Mouse (Mus musculus) layer of hippocampus, adult 9-10 months (tissue): ENCODE measurements around the gene 1700024G13Rik.
"Not testable (repeated sequence)": the region's sequence is repeated elsewhere in the genome, so short reads cannot be mapped to it uniquely, and the experiment has no call there.

ENCODE experiments used
- DNase-seq: peaks from one replicate; pipeline ENCODE4 v3.0.0; 2022; ENCODE audit warnings: low spot score

Gene 1700024G13Rik

GRCm38 (mm10) chr14:32388196-32388595, at the start of gene 1700024G13Rik:
Gene 1700024G13Rik (minus strand): TSS chr14:32388391.
- DNase-seq: no peak

DNA sequence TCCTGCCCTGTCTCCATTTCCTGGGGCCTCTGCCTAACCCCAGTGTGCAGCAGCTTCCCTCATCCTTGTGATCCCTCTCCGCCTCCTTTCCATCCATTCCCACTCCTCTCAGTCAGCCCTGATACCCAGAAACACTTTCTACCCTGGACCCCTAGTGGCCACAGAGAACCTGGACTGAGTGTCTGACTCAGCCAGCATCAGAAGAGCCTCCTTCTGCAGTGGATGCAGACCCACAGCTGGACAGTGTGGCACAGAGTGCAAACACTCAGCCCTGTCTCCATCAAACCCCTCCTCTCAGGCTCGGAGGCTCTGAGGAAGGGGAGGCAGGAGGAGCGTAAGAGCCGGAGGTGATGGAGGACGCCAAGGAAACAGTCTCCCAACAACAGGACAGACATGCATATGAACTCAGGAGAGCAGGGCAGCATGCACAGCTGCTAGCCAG, 49.2 kb upstream of the 1700024G13Rik start:
- no peak for DNase-seq

GRCm38 (mm10) chr14:32429030-32429602, 40.9 kb upstream of the 1700024G13Rik start:
- DNase-seq: no peak

- no peak for DNase-seq
These were observed 35.8 kb upstream of the 1700024G13Rik start for GRCm38 (mm10) chr14:32423946-32424345.

GRCm38 (mm10) chr14:32418747-32419146, 30.6 kb upstream of the 1700024G13Rik start:
- no peak for DNase-seq

DNA sequence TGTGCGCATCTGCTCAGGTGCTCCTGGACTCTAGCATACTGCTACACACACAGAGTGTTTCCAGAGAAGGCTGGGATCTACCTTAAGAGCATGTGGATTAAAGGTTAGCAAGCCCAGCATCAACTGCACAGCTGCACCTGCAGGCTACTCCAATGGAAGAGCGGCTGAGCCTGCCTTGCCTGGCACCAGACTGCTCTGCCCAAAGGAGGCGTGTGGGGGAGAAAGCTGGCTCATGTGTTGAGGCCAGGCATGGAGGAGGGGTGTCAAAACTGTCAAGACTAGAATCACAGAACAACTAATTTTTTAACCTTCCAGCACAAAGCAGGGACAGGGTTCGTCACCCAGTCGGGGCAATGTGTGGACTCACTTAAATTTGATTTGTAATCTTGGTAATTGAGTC, 23.9 kb upstream of the 1700024G13Rik start:
- DNase-seq: no peak

- DNase-seq: no peak
These were observed 21.9 kb upstream of the 1700024G13Rik start for GRCm38 (mm10) chr14:32410084-32410483.

DNA sequence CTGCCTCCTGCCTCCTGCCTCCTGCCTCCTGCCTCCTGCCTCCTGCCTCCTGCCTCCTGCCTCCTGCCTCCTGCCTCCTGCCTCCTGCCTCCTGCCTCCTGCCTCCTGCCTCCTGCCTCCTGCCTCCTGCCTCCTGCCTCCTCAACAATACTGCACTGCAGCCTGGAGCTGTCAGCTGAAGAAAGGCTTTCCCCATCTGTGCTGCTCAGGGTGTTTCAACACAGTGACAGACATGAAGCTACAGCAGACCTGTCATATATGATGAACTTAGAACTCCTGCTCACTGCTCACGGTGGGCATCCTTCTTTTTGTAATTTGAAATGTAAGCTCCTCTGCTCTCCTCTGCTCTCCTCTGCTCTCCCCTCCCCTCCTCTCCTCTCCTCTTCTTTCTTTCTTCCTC, 17.2 kb upstream of the 1700024G13Rik start:
- not testable (repeated sequence) for DNase-seq

- no peak for DNase-seq
These were observed 6.6 kb downstream of the 1700024G13Rik start for GRCm38 (mm10) chr14:32381619-32382018.

DNA sequence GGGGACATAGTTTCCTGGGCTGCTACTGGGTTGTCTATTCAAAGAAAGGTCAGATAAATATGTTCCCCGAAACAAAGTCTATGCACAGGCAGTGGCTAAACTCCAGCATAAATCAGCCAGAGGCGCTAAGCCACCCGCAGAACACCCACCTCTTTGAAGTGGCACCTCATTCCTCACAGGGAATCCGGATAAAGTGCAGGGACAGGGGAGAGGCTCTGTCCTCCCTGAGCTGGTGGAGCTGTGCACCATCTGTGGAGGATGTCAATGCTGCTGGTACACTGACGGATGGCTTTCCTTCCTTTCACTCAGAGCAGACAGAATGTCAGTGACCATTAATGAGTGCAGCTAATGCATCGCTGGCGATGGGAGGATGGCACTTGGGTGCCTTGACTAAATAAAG, 7.1 kb downstream of the 1700024G13Rik start:
- peak; percentile 2 for DNase-seq

GRCm38 (mm10) chr14:32380099-32380480, 8.1 kb downstream of the 1700024G13Rik start:
- no peak for DNase-seq

GRCm38 (mm10) chr14:32379395-32380098, 8.6 kb downstream of the 1700024G13Rik start:
- no peak for DNase-seq

- no peak for DNase-seq
These were observed 15.7 kb downstream of the 1700024G13Rik start for GRCm38 (mm10) chr14:32372510-32372909.

DNA sequence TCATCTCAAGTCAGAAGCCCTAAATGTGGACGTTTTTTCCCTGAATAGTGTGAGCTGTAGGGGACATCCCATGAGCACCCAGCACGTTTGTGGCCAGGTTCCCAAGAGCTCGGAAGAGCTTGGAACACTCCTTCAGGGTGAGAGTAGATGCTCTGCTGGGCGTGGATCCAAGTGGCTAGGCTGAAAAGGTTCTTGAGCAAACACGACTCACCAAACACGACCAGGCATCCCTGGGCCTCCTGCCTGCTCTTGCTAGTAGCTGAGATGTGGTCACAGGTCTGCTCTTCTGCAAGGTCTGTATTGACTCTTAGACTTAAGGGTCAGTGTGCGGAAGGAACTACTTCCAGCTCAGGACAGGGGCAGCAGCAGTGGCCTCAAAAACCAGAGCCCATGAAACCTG, 18.4 kb downstream of the 1700024G13Rik start:
- no peak for DNase-seq

DNA sequence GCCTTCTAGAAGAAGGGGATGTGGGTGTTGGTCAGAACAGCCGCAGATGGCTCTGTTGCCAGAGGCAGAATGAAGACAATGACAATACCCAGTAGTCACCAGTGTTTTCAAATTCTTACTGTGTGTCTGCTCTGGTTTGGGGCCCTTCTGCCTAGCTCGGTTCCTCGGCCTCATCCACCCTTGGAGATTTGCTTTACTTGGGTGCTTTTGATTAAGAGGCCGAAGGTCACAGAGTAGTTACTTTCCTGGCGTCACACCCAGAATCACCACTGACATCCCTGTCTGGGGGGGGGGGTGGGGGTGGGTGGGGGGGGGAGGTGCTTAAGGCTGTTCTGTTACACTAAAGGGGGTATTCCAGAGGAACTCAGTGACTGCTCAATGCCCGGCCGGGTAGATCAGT, 23.8 kb downstream of the 1700024G13Rik start:
- no peak for DNase-seq

DNA sequence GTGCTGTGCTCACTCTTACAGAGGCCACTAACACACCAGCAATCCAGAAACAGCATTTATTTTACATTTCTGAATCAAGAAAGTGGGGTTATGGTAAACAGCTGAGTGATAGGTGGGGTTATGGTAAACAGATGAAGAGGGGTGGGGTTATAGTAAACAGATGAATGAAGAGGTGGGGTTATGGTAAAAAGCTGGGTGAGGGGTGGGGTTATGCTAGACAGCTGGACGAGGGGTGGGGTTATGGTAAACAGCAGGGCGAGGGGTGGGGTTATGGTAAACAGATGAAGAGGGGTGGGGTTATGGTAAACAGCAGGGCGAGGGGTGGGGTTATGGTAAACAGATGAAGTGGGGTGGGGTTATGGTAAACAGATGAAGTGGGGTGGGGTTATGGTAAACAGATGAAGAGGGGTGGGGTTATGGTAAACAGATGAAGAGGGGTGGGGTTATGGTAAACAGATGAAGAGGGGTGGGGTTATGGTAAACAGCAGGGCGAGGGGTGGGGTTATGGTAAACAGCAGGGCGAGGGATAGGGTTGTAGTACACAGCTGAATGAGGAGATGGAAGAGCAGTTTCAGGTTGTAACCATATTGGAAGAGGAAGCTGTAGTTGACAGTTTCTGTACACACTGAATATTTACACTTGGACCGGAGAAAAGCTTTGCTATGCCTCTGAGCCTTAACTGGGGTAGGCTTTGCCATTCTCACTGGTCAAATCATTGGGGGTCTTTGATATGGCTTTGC, 36.8 kb downstream of the 1700024G13Rik start:
- DNase-seq: not testable (repeated sequence)

DNA sequence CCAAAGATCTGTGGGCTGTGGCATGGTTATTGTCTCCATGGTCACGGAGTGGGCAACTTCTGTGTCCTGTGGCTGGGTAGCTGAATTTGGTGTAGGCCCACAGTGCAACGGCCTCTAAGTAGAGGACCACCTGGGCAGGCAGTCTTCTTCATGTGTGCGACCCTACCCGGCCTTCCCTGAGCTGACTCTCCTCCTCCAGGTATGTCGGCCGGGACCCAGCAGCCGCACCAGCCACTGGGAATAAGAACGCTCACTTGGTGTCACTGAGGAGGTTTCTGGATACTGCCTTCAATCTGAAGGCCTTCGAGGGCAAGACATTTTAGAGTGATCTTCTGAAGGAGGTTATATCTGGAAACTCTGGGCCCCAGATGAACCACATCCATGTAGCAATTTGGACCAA, 40.9 kb downstream of the 1700024G13Rik start:
- DNase-seq: no peak

DNA sequence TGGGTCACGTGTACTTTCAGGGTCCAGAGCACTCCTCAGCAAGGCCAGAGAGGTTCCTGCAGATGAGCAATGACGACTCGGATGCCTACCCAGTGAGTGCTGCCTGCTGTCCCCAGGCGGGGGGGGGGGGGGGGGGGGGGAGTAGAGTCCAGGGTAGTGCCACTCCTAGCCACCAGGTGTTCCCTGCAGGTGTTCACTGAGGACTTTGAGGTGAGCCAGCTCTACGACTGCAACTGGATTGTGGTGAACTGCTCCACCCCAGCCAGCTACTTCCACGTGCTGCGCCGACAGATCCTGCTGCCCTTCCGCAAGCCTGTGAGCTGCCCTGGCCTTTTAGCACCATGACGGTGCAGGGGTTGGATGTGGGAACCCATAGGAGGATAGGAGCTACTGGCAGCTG, 43.5 kb downstream of the 1700024G13Rik start:
- DNase-seq: no peak

GRCm38 (mm10) chr14:32344176-32344575, 44.0 kb downstream of the 1700024G13Rik start:
- DNase-seq: no peak

GRCm38 (mm10) chr14:32341823-32342222, 46.4 kb downstream of the 1700024G13Rik start:
- DNase-seq: no peak

DNA sequence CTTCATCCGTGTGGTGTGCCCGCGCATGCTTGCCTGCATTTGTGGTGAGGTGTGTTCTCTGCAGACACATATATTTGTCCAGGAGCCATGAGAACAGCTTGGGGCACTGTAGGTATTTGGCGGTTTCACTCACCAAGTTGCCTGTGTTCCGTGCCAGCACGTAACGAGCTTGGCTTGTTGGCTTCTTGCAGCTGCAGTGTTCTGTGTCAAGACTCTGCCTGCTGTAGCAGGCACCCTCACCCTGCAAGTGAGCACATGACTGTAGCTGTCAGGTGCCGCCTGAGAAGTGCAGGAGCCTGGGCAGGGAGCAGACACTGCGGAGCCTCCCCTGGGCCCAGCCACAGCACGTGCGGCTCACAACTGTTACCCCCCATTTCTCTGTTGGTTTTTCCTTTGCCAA, 51.6 kb downstream of the 1700024G13Rik start:
- no peak for DNase-seq

- no peak for DNase-seq
These were observed 52.2 kb downstream of the 1700024G13Rik start for GRCm38 (mm10) chr14:32336021-32336420.
